Mouse (Mus musculus) embryo, embryonic 11 days (tissue): ENCODE results near the gene Smap1.

Experiments used
- DNase-seq: peaks from one replicate; pipeline ENCODE4 v3.0.0-alpha.2; 2015

The Smap1 gene

DNA sequence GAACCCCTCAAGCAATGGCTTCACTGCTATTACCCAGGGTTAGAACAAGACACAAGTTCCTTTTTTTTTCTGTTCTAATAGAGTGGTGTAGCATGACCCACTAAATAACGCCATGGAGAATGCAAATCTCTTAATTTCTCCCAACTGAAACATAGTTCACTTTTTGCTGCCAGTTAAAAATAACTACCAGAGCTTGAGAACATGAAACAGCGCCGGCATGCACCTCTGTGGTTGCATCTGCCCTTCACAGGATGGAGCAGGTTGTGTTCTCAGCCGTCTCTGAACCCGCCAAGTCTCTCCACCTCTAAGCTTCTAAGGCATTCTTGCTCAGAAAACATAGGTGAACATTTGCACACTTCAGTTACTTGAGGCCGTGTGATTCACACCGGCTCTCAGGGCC lies 87.9 kb downstream of the Smap1 start:
- no peak for DNase-seq

DNA sequence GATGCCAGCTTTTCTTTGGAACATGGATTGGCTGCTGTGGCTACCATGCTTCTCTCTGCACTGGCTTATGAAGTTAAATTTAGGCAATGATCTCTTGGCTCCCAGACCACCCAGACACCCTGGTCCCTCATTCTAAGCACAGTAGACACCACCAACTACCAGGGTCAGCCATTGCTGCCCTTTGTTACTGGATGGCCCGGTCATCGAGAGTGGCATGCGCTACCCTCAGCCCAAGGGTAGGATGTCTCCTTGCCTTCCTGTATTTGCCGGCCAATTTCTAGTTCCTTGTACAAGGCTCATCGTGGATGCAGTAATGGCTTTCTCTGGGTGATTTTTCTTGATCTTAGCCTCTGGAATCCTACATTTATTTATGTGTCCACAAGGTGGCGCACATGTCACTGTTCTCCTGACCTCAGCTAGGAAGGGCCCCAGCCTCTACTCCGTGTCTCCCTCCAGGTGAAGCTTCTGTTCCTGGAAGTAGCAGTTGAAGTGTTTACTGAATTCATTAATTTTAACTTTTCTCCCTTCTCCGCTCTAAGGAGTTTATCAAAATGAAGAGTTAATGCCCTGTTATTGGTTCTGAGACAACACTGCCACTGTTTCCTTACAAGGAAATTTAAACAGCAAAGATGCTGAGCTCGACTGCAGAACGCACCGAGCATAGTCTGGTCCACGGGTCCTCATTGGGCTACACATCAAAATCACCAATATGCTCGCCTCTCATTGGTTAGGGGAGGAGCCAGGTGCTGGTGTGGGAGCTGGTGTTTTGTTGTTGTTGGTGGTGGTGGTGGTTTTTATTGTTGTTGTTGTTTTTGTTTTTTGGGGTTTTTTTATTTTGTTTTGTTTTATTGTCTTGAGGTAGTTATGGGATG lies 95.0 kb downstream of the Smap1 start:
- peak; percentile 75 for DNase-seq

DNA sequence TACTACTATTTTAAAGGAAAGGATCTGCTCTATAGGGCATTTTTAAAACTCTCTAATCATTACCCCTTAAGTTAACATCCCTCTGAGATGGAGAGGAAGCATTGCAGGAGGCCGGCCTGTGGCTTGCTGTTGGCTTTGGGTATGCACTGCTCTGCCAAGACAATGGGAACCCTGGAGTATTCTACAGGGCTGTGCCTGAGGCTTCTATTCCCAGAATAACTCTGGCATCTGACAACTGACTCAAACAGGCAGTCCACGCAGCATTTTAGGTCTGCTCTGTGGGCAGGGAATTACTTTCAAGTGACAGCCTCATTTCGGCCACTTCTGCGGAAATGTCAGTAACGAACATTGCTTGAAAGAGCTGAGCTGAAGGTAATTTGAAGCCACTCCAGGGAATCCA lies 100.5 kb downstream of the Smap1 start:
- no peak for DNase-seq

DNA sequence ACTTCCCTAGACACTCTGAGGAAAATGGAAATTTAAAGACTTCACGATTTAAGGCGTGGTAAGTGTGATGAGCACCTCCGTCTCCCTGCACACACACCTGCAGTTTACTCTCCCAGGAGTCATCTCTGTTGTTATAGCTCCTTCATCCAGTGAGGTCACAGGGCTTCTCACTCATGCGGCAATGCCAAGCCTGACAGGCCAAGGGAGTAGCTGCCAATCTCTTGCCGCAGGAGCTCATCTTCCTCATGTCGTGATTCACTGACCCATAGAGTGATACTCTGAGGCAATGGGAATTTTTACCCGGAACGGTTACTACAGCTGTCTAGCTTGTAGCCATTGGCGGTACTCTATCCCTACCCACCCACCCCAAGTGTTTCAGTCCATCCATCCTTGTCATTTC lies 123.8 kb downstream of the Smap1 start:
- no peak for DNase-seq
